Mouse (Mus musculus) urinary bladder, postnatal 36 days (tissue): ENCODE data around the gene Mctp1.
"Not testable (repeated sequence)": the region's sequence is repeated elsewhere in the genome, so short reads cannot be mapped to it uniquely, and the experiment has no call there.

ENCODE experiments used
- DNase-seq, 2 experiments: peaks; one replicate each; pipeline ENCODE4 v3.0.0; 2022; ENCODE audit warnings: low spot score in 2 of 2, mixed read lengths in 1 of 2

Mctp1 gene

DNA sequence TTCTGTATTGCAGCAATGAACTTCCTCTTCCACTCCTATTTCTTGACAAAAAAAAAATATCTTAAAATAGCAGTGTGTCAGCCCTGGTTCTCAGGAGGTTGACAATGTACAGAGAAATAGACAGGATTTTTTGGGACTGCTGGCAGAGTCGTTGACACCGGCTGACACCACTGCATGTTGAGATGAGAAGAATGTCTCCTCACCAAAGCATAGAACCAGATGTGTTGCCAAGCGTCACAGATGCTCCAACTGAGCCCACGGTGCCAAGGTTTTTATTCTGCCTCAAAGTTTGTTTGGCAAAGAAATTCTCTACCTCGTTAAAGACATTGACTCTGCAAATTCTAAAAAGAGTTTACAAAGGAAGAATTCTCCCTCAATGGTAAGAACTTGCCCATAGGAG lies 548.6 kb downstream of the Mctp1 start:
- DNase-seq: no peak

DNA sequence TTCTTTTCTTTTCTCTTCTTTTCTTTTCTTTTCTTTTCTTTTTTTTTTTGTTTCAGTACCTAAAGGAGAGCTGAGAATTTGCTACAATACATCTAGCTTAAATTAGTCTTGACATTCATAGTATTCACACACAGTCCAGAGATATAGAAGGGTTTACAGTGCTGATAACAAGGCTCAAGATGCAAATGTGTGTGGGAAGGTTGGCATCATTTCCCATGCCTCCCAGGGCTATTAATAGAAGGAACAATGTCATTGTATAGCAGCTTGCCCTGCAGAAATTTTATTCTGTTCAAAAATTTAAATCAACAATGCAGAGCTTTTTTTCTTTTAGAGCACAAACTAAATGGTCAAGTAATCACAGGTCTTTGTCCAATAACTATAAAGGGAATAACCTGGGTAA lies 564.9 kb downstream of the Mctp1 start:
- DNase-seq: no peak

DNA sequence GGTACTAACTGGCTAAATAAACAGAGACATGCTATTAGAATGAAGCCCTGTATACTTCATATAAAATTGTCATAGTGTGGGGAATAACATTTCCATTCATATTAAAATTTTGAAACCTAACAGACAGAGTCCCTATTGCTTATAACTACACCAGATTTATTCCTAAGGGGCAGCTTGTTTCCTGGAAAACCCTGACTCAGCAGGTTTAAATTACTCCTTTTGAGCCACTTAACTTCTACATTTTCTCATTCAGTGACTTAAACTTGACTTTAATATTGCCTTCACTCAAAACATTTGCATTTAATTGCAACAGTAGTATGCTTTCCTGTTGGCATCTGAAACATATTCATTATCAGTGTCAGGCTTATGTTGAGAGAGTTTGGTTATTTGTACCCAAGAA lies 583.3 kb downstream of the Mctp1 start:
- no peak for DNase-seq

DNA sequence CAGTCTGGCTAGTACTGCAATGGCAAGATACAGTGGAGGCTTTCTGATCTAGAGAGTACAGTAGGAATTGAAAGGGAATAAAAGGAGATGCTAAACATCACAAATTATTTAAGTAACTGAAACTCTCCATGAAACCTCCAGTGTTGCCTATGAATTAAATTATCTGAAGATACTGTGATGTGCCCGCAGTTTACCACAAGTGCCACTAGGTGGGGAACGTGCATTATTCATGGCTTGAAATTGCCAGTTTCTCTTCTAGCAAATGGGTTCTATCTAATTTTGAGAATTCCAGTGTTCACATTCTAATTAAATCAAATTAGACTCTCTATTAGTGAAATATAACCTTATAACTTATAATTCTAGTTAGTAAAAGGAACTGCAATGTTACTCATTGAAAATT lies 585.1 kb downstream of the Mctp1 start:
- peak in 1 of 2 experiments; percentile 11 for DNase-seq

DNA sequence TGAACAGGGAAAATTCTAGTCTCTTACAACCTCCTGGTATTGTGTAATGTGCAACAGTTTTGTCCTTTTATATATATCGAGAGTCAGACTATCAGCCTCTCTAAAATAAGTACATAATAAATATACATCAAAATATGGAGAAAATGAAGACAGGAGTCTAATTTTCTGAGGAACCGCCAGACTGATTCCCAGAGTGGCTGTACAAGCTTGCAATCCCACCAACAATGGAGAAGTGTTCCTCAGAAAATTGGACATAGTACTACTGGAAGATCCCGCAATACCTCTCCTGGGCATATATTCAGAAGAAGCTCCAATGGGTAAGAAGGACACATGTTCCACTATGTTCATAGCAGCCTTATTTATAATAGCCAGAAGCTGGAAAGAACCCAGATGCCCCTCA lies 586.7 kb downstream of the Mctp1 start:
- not testable (repeated sequence) for DNase-seq

DNA sequence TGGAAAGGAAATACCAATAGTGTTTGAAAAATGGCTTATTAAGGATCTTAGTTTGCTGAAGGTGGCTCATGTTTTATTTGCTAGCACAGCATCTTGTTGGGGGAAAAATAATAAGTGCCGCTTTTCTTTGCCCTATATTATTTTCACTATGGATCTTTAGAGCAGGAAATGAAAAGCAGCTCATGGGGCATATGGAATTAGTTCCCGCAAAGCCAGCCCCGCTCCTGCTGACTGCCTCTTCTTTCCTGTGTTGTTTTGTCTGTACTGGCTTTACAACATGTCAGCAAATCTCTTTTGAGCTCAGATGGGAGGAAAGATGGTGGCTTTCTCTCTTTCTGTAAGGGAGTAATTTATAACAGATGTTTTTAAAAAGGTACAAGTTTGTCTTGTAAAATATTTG lies 618.3 kb downstream of the Mctp1 start:
- DNase-seq: no peak

DNA sequence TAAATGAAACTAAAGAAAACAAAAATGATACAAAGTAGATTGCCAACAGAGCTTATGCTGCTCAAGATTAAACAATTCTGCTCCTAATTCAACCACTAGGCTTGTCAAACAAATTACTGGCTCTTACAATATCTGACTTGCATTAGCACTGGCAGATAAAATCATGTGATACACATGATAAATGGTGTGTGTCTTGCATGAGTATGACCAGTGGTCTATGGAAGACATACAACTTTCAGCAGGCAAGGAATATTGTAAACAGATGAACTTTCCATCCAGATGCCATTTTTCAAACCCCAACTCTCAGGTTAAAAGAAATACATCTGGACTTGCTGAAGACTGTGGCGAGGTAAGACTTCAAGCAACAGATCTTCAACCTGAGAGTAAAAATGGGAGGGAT lies 619.3 kb downstream of the Mctp1 start:
- no peak for DNase-seq

DNA sequence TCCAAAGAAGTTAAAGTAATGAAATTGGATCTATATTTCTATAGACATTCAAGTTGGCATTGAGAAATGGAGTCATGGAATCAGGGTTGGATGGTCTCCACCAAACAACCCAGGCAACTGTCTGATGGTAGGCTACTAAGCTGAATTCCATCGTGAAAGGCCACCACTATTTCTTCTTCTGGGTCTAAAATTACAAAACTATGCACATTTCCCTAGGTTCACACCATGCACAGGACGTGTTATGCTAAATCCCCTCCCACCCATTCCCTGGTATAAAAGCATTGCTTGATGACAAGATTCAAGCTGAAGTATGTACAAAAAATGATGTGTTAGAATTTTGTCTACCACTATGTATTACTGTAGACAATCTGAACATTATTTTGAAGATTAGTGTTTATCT lies 634.5 kb downstream of the Mctp1 start:
- DNase-seq: no peak

DNA sequence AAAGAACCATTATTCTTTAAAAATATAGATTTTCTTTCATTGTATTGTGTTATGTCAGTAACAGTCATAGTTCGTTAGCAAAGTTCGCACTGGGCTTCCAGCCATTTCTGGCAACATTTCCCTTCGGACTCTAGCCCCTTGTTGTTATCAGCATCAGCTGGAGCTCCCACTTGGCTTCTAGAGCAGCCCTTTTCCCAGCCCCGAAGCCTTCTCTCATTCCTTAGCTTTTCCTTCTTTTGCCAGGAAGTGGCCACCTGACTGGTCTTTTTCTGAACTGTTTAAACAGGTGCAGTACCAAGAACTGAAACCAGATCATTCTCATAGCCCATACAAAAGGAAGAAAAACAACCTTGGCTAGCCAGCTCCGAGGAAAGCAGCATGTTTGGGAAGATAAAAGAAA lies 645.3 kb downstream of the Mctp1 start:
- DNase-seq: no peak

DNA sequence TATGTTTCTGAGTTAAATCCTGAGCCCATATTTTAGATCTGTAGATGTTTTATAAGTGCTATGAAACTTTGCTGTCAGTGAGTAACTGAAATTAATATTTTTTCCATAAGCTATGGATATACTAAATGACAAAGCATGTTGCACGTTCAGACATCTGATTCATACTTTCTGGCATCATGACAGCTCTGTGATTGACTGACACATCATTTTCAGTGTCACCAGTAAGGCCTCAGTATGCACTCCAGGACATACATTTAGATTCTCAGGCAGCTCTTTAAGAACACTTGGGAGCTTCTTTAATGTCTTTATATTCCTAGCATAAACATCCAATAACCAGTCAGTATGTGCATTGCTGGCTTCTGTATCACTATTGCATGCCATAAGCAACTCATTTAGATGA lies 659.0 kb downstream of the Mctp1 start:
- no peak for DNase-seq

DNA sequence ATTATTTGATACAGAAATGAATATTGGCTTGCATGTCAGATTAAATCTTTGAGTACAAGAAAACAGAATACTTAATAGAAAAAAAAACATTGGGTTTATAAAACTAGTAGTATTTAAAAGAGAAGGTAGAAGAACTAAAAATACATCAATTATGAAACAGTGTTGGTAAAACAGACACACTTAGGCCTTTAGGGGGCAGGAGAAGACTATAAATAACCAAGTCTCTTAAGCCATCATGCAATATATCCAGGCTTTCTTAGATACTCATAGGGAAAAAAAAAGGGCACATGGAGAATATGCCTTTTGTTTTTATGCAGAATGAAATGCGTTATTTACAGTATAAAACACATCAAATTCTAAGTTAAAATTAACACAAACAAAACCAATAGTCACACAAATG lies 661.0 kb downstream of the Mctp1 start:
- DNase-seq: no peak

DNA sequence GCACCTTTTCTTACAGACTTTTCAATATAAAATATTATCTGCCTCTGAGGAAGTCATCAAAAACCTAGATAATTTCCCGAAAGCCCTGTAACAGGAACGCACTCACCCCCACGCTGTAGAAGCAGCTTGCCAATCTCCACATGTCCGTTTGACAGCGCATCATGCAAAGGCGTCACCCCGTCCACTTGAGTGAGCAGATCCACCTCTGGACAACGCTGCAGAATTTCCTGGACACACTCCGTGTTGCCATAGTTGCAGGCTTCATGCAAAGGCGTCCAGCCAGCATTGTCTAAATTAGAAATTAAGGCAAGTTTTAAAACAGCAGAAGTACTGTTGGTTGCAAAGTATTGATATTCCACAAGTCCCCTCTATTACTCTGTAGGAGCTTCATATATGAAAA lies 662.1 kb downstream of the Mctp1 start:
- DNase-seq: no peak

DNA sequence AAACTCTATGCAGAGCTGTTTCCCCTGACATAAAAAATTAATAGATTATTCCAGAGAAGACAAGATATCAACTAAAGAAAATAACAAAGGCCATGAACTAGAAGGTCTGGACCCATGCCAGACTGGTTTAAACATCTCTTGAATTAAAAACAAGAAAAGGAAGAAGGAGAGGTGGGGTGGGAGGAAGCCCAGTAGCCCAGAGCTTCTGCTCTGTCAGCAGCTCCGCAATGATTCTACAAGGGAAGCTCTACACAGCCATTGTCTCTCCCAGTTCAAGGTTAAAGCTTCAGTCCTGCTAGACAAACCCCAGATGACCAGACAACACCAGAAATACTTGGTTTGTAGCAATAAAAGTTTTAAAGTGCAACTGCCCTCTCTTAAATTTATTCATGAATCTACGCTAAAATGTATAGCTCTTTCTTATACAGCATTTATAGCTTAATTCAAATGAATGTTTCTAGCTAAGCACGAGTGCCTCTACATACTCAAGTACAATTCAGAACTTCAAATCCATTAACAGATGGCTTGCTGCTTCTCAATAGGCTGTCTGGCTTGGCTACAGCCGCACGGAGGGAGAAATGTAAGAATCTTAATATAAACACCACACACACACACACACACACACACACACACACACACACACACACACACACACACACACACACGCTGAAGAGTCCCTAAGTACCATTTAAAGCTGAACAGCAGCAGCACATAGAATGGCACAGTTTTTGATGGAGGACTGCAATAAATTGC lies 663.0 kb downstream of the Mctp1 start:
- no peak for DNase-seq

DNA sequence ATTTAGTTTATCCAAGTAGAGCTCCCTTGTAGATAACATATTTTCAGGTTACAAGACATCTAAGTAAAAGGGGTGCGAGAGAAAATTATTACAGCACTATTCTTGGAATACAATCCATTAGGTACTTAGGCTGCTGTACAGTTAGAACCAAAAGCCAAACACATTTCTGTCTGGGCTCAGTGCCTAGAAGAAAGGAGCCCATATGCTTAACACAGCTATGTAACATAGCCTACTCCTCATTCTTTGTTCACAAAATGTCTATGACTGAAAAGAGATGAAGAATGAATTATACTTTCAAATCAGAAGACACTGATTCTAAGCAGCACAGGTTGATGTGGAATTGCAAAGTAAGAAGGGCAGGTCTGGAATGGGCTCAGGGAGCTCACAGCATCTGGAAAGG lies 664.1 kb downstream of the Mctp1 start:
- no peak for DNase-seq

DNA sequence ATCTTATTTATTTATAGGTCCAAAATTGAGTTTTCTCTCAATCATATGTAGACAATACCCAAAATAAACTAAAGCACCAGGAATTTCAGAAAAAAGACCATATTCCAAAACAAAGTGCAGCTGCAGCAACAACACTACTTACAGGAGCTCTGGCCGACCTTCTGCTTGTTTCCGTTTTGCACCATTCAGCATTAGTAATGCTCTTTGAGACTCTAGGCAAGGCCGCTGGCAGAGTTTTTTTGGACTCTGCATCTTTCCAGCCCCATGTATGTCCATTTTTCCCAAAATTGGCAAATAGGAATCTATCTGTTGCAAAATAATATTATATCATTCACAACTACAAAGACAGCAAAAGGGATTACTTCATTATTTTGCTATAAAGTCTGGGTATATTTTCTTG lies 665.4 kb downstream of the Mctp1 start:
- peak in 1 of 2 experiments; percentile 10 for DNase-seq

DNA sequence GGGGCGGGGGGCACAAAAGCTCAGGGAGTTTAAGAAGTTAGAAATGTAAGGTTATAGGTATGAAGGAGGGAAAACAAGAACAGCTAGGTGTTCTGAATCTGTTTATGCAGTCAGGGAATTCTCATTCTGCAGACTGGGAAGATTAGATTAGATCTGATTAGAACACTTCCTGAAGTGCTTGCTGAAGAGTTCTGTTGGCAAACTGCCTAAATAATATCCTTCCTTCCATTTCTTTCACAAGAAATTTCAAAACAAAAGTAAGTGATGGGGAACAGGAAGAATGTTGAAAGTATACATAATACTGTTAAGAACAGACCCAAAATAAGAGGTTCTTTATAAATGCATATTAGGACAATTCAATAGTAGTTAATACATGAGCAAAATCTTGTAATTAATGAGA lies 678.9 kb downstream of the Mctp1 start:
- no peak for DNase-seq

DNA sequence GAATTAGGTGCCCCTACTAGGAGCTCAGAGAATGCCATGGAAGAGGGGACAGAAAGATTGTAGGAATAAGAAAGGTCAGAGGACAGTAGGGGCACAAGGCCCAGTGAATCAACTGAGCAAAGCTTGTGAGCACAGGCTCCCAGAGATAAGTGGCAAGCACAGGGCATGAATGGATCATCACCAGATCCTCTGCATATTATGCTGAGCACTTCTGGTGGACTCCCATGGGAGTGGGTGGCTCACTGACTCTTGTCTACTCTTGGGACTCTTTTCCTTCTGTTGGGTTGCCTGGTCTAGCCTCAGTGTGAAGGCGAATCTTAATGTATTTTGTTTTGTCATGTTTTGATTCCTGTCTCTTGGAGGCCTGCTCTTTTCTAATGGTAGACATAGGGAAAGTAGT lies 684.5 kb downstream of the Mctp1 start:
- DNase-seq: no peak

DNA sequence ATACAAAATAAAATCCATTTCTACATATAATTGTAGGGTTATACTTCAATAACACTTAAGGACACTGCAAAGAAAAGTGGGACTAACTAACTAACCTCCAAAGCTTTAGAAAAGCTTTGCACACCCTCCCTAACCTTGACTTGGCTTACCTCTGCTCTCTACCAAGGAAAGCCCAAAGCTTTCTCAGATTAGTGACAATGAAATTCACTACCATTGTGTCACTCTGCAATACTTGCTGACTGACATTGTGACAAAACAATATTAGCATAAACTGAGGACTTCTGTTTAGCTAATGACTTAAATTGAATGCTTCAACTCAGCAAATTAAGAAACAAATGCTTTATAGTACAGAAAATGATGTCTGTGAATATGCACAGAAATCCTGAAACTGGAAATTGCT lies 687.7 kb downstream of the Mctp1 start:
- DNase-seq: no peak
